Mouse (Mus musculus) CD4-positive helper T cell, adult 2 months (primary cell): ENCODE data around the gene Cfap299.

Experiments used
- DNase-seq: peaks from one replicate; pipeline ENCODE4 v3.0.0-alpha.2; 2012; ENCODE audit warnings: low read depth, missing footprints, low spot score

Gene Cfap299

GRCm38 (mm10) chr5:98616902-98617301, 287.8 kb downstream of the Cfap299 start:
- DNase-seq: no peak

- DNase-seq: no peak
Measured at GRCm38 (mm10) chr5:98617416-98617815, 288.3 kb downstream of the Cfap299 start.

- DNase-seq: no peak
Measured at GRCm38 (mm10) chr5:98650345-98650744, 321.2 kb downstream of the Cfap299 start.

GRCm38 (mm10) chr5:98651049-98651448, 321.9 kb downstream of the Cfap299 start:
- DNase-seq: no peak

GRCm38 (mm10) chr5:98688254-98688653, 359.1 kb downstream of the Cfap299 start:
- DNase-seq: no peak

GRCm38 (mm10) chr5:98692070-98692469, 363.0 kb downstream of the Cfap299 start:
- DNase-seq: no peak

- DNase-seq: no peak
Measured at GRCm38 (mm10) chr5:98696336-98696735, 367.2 kb downstream of the Cfap299 start.

- no peak for DNase-seq
Measured at GRCm38 (mm10) chr5:98703963-98704362, 374.9 kb downstream of the Cfap299 start.

GRCm38 (mm10) chr5:98706597-98706996, 377.5 kb downstream of the Cfap299 start:
- no peak for DNase-seq

GRCm38 (mm10) chr5:98715392-98715791, 386.3 kb downstream of the Cfap299 start:
- DNase-seq: no peak

GRCm38 (mm10) chr5:98732157-98733009, 403.3 kb downstream of the Cfap299 start:
- DNase-seq: no peak

GRCm38 (mm10) chr5:98733010-98733399, 403.9 kb downstream of the Cfap299 start:
- no peak for DNase-seq

- no peak for DNase-seq
Measured at GRCm38 (mm10) chr5:98761858-98762652, 433.0 kb downstream of the Cfap299 start.

- DNase-seq: no peak
Measured at GRCm38 (mm10) chr5:98778588-98778987, 449.5 kb downstream of the Cfap299 start.

GRCm38 (mm10) chr5:98782066-98782465, 453.0 kb downstream of the Cfap299 start:
- no peak for DNase-seq

- DNase-seq: no peak
Measured at GRCm38 (mm10) chr5:98787735-98788134, 458.6 kb downstream of the Cfap299 start.

GRCm38 (mm10) chr5:98788568-98788967, 459.5 kb downstream of the Cfap299 start:
- no peak for DNase-seq

- DNase-seq: no peak
Measured at GRCm38 (mm10) chr5:98790894-98791607, 461.9 kb downstream of the Cfap299 start.

- no peak for DNase-seq
Measured at GRCm38 (mm10) chr5:98801495-98801894, 472.4 kb downstream of the Cfap299 start.

GRCm38 (mm10) chr5:98804761-98805160, 475.7 kb downstream of the Cfap299 start:
- no peak for DNase-seq

GRCm38 (mm10) chr5:98806492-98806891, 477.4 kb downstream of the Cfap299 start:
- DNase-seq: no peak

GRCm38 (mm10) chr5:98807022-98807421, 477.9 kb downstream of the Cfap299 start:
- no peak for DNase-seq
